Mouse (Mus musculus) monocyte, adult 59 days (primary cell): ENCODE data around the gene Susd6. TPM values are rescaled to one million over a fixed set of nuclear protein-coding genes. Genes with fewer than 3 reads are reported as not detected.

Experiments used
- total RNA-seq, 2 experiments: library from RNA; stranded (reverse); gene quantifications; one replicate each; pipeline ENCODE4 v1.2.4; 2023

Gene Susd6
- 100 to 1,000 TPM; 118 to 122 TPM for total RNA-seq

DNA sequence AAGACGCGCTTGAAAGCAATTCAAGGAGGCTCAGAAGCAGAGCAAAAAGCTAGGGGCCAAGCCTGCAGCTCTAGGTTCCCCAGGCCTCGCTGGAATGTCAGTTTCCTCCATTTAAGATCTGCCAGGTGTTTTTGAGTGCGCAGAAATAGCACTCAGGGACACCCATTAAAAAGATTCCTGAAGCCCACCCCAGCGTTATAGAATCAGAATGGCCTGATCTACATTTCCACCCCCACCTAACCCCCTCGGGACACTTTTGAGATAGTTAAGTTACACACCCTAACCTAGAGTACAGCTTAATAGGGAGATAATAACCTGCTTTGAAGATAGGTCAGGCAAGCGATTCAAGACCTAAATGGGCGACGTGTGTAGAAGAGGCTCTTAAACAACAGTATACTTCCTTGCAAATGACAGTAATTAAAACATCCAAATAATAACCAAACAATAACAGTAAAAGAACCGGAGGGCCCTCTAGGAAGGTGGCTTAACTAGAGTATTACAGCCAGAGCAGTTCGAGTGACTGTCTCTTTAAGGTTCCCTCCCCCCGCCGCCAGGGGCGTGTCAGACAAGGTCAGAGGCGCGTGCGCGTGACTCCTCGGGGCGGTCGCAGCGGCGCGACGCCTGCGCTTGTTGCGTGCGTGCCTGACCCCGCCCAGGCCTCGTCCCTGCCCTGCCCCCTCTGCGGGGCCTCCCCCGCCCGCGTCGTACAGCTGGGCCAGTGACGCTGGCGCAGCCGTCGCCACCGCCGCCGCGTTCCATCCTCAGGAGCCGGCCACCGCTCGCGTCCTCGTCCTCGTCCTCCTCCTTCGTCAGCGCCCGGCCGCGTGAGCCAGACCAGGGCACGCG is at the start of gene Susd6:
Susd6 (plus strand) TSS at position 662 of the 846 bp plus-strand sequence.

DNA sequence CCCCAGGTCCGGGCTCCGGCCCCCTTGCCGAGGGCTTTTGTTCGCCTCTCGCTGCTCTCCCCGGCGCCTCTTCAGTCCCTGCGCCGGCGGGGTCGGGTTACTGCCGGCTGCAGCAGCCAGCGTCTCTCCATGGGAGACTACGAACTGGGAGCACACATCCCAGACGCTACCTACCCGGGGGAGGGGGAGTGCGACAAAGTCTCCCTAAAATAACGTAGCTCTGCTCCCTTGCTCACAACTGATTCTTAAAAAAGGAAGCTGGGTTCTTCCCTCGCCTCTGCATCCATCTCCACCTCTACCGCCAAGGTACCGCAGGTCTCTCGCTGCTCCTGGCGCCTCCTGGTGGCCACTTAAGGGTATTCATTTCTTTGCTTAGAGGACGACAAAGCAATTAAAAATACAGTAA is 29.9 kb upstream of the Susd6 start, which contains the start of gene Ccdc177:
Ccdc177 (minus strand) TSS at position 292 of the 406 bp plus-strand sequence.

Other genes starting within 250 kb of the Susd6 start
- 10 to 100 TPM; 26.5 to 29.9 TPM for gene Slc39a9, start 146.6 kb upstream of the Susd6 start, total RNA-seq
- 10 to 100 TPM; 24.4 to 36.3 TPM for gene Erh, start 146.2 kb upstream of the Susd6 start, total RNA-seq
- not detected for gene Plekhd1, start 97.9 kb upstream of the Susd6 start, total RNA-seq
- not detected for gene Ccdc177, start 29.8 kb upstream of the Susd6 start, total RNA-seq
- gene Srsf5, start 155.0 kb downstream of the Susd6 start, total RNA-seq: 1,000 to 10,000 TPM in 1 of 2 experiments, 100 to 1,000 TPM in 1; 842 to 1,065 TPM
- gene Slc10a1, start 178.2 kb downstream of the Susd6 start, total RNA-seq: not detected
- not detected for gene Smoc1, start 236.3 kb downstream of the Susd6 start, total RNA-seq